Comparison of ENCODE assay signal across 24 mouse cellular contexts in the genomic region with DNA sequence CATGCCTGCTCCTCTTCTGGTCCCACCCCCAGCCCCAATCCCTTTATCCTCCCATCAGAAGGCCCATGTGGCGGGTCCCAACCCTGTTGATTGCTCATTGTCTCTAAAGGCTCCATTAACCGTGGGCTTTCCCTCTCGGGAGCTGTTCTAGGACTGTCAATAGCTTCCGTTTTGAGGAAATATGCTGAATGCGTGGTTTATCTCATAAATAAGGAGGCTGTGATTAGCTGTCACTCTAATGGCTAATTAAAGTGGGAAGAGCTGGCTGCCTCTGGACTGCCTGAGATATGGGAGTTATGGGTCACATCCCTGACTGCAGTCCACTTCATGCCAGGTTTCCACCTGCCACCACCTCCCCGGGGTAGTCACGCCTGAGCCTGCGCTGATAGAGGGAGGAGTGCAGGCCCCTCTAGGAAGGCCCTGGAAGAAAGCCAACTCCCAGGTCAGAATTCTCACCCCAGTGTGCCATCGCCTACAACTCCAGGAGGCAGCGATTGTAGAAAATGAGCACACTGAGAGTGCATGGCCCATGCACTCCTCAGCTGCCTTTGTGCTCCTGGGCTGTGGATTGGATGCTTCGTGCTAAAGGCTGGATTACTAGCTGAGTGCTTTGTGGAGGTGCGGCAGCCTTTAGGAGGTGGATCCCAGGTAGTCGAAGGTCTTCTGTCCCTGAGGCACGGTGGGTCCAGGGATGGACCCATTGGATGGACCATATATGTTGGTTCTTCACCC. TPM values are rescaled to one million over a fixed set of nuclear protein-coding genes. Genes with fewer than 3 reads are reported as not detected.
DNase-seq lines count a peak whose midpoint lies in the region; ATAC-seq lines count a peak whose summit lies in the region.
"Had no signal": no experiment of that assay in that cellular context is flagged by ENCODE, and none has a peak within 500 bp of the region (broad histone marks: within the 10 kb centered on the region; RNA-seq: fewer than 3 reads in every experiment).

No protein-coding gene starts in this region.

- H3K9ac ChIP-seq in embryonic facial prominence, embryonic 14.5 days (ENCODE audit: low read depth, low read length): no peak overlapping the region
- H3K9ac ChIP-seq in midbrain, embryonic 12.5 days (replicated peaks): no peak overlapping the region
- no peak overlapping the region; the same call in 1 of the 2 replicates for H3K9ac ChIP-seq in hindbrain, embryonic 16.5 days (ENCODE audit: low read depth, low read length)
- no peak overlapping the region for H3K9ac ChIP-seq in neural tube, embryonic 15.5 days (replicated peaks)

- ATAC-seq in embryonic facial prominence, embryonic 14.5 days (ENCODE audit: low read depth): peak; percentile 37; the same call in 1 of the 2 replicates
- ATAC-seq in midbrain, embryonic 12.5 days (ENCODE audit: low FRiP score, low read depth): peak; percentile 39; the same call in 1 of the 2 replicates
- peak; percentile 44; the same call in 1 of the 2 replicates for ATAC-seq in hindbrain, embryonic 16.5 days
- ATAC-seq in neural tube, embryonic 15.5 days (ENCODE audit: low FRiP score): peak; percentile 40; the same call in 1 of the 2 replicates
- ATAC-seq: CD4-positive, CD25-positive, alpha-beta regulatory T cell, adult 4 months had no signal

- WGBS in embryonic facial prominence, embryonic 14.5 days: 62% methylated on average over 14 of the region's 14 CpGs
- 65% methylated on average over 14 of the region's 14 CpGs for whole genome bisulfite sequencing in embryonic facial prominence, embryonic 10.5 days
- WGBS in midbrain, embryonic 12.5 days: 57% methylated on average over 14 of the region's 14 CpGs
- 68% methylated on average over 14 of the region's 14 CpGs for WGBS in midbrain, embryonic 10.5 days
- 43% methylated on average over 14 of the region's 14 CpGs for WGBS in hindbrain, embryonic 16.5 days
- 36% methylated on average over 14 of the region's 14 CpGs for WGBS in neural tube, embryonic 15.5 days

- H3K4me1 ChIP-seq in embryonic facial prominence, embryonic 14.5 days (ENCODE audit: control insufficient read depth, insufficient read depth, low read length): no peaks in the 10 kb centered on the region
- no peaks in the 10 kb centered on the region for H3K4me1 ChIP-seq in embryonic facial prominence, embryonic 10.5 days
- peaks cover 19% of the 10 kb centered on the region for H3K4me1 ChIP-seq in midbrain, embryonic 12.5 days
- peaks cover 3% of the 10 kb centered on the region; the same call in 1 of the 2 replicates for H3K4me1 ChIP-seq in midbrain, embryonic 10.5 days
- peaks cover 16% of the 10 kb centered on the region for H3K4me1 ChIP-seq in hindbrain, embryonic 16.5 days (ENCODE audit: control insufficient read depth, insufficient read depth, low read depth, low read length)
- H3K4me1 ChIP-seq in neural tube, embryonic 15.5 days: peaks cover 36% of the 10 kb centered on the region
- H3K4me1 ChIP-seq: limb, embryonic 10.5 days had no signal

- H3K27me3 ChIP-seq in embryonic facial prominence, embryonic 14.5 days (replicated peaks; ENCODE audit: control insufficient read depth, insufficient read depth, low read length): 0 out of 2 replicates have a peak, but pooled peaks cover 7% of the 10 kb centered on the region
- H3K27me3 ChIP-seq in embryonic facial prominence, embryonic 10.5 days (replicated peaks; ENCODE audit: low read depth, poor library complexity, severe bottlenecking): peaks cover 51% of the 10 kb centered on the region
- H3K27me3 ChIP-seq in midbrain, embryonic 12.5 days: peaks cover 46% of the 10 kb centered on the region
- peaks cover 44% of the 10 kb centered on the region for H3K27me3 ChIP-seq in midbrain, embryonic 10.5 days (ENCODE audit: low read depth, poor library complexity, severe bottlenecking)
- no peaks in the 10 kb centered on the region for H3K27me3 ChIP-seq in hindbrain, embryonic 16.5 days (replicated peaks; ENCODE audit: control insufficient read depth, insufficient read depth, low read length)
- no peaks in the 10 kb centered on the region for H3K27me3 ChIP-seq in neural tube, embryonic 15.5 days (replicated peaks)

- no peak overlapping the region for H3K4me2 ChIP-seq in embryonic facial prominence, embryonic 14.5 days (ENCODE audit: low read depth, low read length)
- no peak overlapping the region for H3K4me2 ChIP-seq in midbrain, embryonic 12.5 days (replicated peaks)
- no peak overlapping the region for H3K4me2 ChIP-seq in hindbrain, embryonic 16.5 days (ENCODE audit: low read length)
- H3K4me2 ChIP-seq in neural tube, embryonic 15.5 days: no peak overlapping the region
- H3K4me2 ChIP-seq: liver, embryonic 11.5 days had no signal

- H3K36me3 ChIP-seq in embryonic facial prominence, embryonic 14.5 days (ENCODE audit: control insufficient read depth, insufficient read depth, low read length): no peaks in the 10 kb centered on the region
- H3K36me3 ChIP-seq in embryonic facial prominence, embryonic 10.5 days (replicated peaks): no peaks in the 10 kb centered on the region
- H3K36me3 ChIP-seq in midbrain, embryonic 12.5 days: no peaks in the 10 kb centered on the region
- no peaks in the 10 kb centered on the region for H3K36me3 ChIP-seq in midbrain, embryonic 10.5 days
- no peaks in the 10 kb centered on the region for H3K36me3 ChIP-seq in hindbrain, embryonic 16.5 days (ENCODE audit: control insufficient read depth, insufficient read depth, low read length)
- H3K36me3 ChIP-seq in neural tube, embryonic 15.5 days: no peaks in the 10 kb centered on the region
- H3K36me3 ChIP-seq: G1E; heart, embryonic 10.5 days; limb, embryonic 10.5 days had no signal

- H3K9me3 ChIP-seq in embryonic facial prominence, embryonic 14.5 days (ENCODE audit: control insufficient read depth, low read length): no peaks in the 10 kb centered on the region
- no peaks in the 10 kb centered on the region for H3K9me3 ChIP-seq in embryonic facial prominence, embryonic 10.5 days
- H3K9me3 ChIP-seq in midbrain, embryonic 12.5 days: no peaks in the 10 kb centered on the region
- H3K9me3 ChIP-seq in midbrain, embryonic 10.5 days (replicated peaks): no peaks in the 10 kb centered on the region
- no peaks in the 10 kb centered on the region for H3K9me3 ChIP-seq in hindbrain, embryonic 16.5 days (ENCODE audit: control insufficient read depth, low read length)
- H3K9me3 ChIP-seq in neural tube, embryonic 15.5 days (replicated peaks): no peaks in the 10 kb centered on the region
- H3K9me3 ChIP-seq: heart, embryonic 10.5 days; limb, embryonic 10.5 days had no signal

- no peak overlapping the region for H3K4me3 ChIP-seq in embryonic facial prominence, embryonic 14.5 days (ENCODE audit: low read depth, low read length)
- H3K4me3 ChIP-seq in embryonic facial prominence, embryonic 10.5 days: no peak overlapping the region
- no peak overlapping the region for H3K4me3 ChIP-seq in midbrain, embryonic 12.5 days
- H3K4me3 ChIP-seq in midbrain, embryonic 10.5 days: no peak overlapping the region
- no peak overlapping the region for H3K4me3 ChIP-seq in hindbrain, embryonic 16.5 days (ENCODE audit: low read length)
- no peak overlapping the region for H3K4me3 ChIP-seq in neural tube, embryonic 15.5 days (replicated peaks)
- H3K4me3 ChIP-seq: heart, embryonic 10.5 days; left cerebral cortex, adult 2 months; limb, embryonic 10.5 days had no signal

- DNase-seq in embryonic facial prominence, embryonic 14.5 days (ENCODE audit: low spot score): no peak
- no peak for DNase-seq in embryonic facial prominence, embryonic 10.5 days (ENCODE audit: low spot score)
- no peak for DNase-seq in midbrain, embryonic 10.5 days (ENCODE audit: low spot score)
- DNase-seq in gastrocnemius, adult 8-10 months (ENCODE audit: low spot score in 2 of 2): no peak
- DNase-seq in retina, postnatal 1 day: no peak
- DNase-seq: embryo, embryonic 11 days; gastrocnemius, postnatal 25 days; heart, postnatal 36 days; kidney, adult 11 months; kidney, postnatal 10 days; lung, adult 2 months; right cerebral cortex, adult 18-20 months; thymus, adult 2 months had no signal

- no peak overlapping the region for H3K27ac ChIP-seq in embryonic facial prominence, embryonic 14.5 days (replicated peaks; ENCODE audit: low read depth, low read length)
- no peak overlapping the region for H3K27ac ChIP-seq in embryonic facial prominence, embryonic 10.5 days (replicated peaks)
- H3K27ac ChIP-seq in midbrain, embryonic 12.5 days (replicated peaks): 0 out of 2 replicates have a peak overlapping the region, but pooled peaks have one; percentile 30
- no peak overlapping the region; the same call in 1 of the 2 replicates for H3K27ac ChIP-seq in midbrain, embryonic 10.5 days (replicated peaks)
- peak overlapping the region; percentile 29 for H3K27ac ChIP-seq in hindbrain, embryonic 16.5 days (ENCODE audit: low read depth, low read length)
- H3K27ac ChIP-seq in neural tube, embryonic 15.5 days (replicated peaks): peak overlapping the region; percentile 43
- H3K27ac ChIP-seq: heart, embryonic 10.5 days; left cerebral cortex, adult 2 months; limb, embryonic 10.5 days; macrophage had no signal

RNA-seq across cellular contexts. Expression of a gene that starts 8.3 kb away (rescaled TPM):
- 2.7 and 2.8 TPM in 2 replicates for polyA plus RNA-seq in embryonic facial prominence, embryonic 14.5 days (2014; fragmentation: Nextera tagmentation; extraction: Ambion mirVana)
- 1.4 and 2.4 TPM in 2 replicates for polyA plus RNA-seq in embryonic facial prominence, embryonic 10.5 days (2016; fragmentation: Nextera tagmentation; extraction: Ambion mirVana)
- polyA plus RNA-seq in midbrain, embryonic 12.5 days (2016; fragmentation: Nextera tagmentation; extraction: Ambion mirVana): 41.8 and 45.3 TPM in 2 replicates
- polyA plus RNA-seq in midbrain, embryonic 10.5 days (2016; fragmentation: Nextera tagmentation; extraction: Ambion mirVana): 4.7 and 13.1 TPM in 2 replicates
- polyA plus RNA-seq in hindbrain, embryonic 16.5 days (2015; fragmentation: Nextera tagmentation; extraction: Ambion mirVana): 166 and 172 TPM in 2 replicates
- 118 and 138 TPM in 2 replicates for polyA plus RNA-seq in neural tube, embryonic 15.5 days (2015; fragmentation: Nextera tagmentation; extraction: Ambion mirVana)
- total RNA-seq in gastrocnemius, adult 8-10 months (2022): under 1 TPM in 2 of 4 experiments, not detected in 2; 0.34 to 0.75 TPM
- total RNA-seq: monocyte, adult 5-6 weeks had no signal
- polyA plus RNA-seq: G1E; limb, embryonic 10.5 days; macrophage had no signal

Comparison
In these comparisons a context has a peak if more than half of its experiments do, and no peak if none do; other contexts are left out.
1. H3K27ac ChIP-seq: peak in midbrain, embryonic 12.5 days (single experiment), hindbrain, embryonic 16.5 days (single experiment) and neural tube, embryonic 15.5 days (single experiment); none in embryonic facial prominence, embryonic 14.5 days (single experiment), embryonic facial prominence, embryonic 10.5 days (single experiment) and midbrain, embryonic 10.5 days (single experiment).
2. Peak in every context shown above with its lines, with median percentiles within 50 percentile points of each other: ATAC-seq.